Mouse (Mus musculus) lung, postnatal 4 days (tissue): ENCODE measurements around the gene Mon2.
"Not testable (repeated sequence)": the region's sequence is repeated elsewhere in the genome, so short reads cannot be mapped to it uniquely, and the experiment has no call there.

Source experiments
- DNase-seq, 2 experiments: peaks; one replicate each; pipeline ENCODE4 v3.0.0; 2021

The Mon2 gene

GRCm38 (mm10) chr10:123057082-123057481, 19.2 kb downstream of the Mon2 start:
- DNase-seq, result no peak

- DNase-seq, result no peak
These were observed 19.8 kb downstream of the Mon2 start for GRCm38 (mm10) chr10:123056463-123056862.

GRCm38 (mm10) chr10:123055205-123056000, 20.9 kb downstream of the Mon2 start:
- DNase-seq, result peak in 1 of 2 experiments; percentile 36

- no peak for DNase-seq
These were observed 22.7 kb downstream of the Mon2 start for GRCm38 (mm10) chr10:123053557-123053956.

- DNase-seq, result peak in 1 of 2 experiments; percentile 31
These were observed 24.3 kb downstream of the Mon2 start for GRCm38 (mm10) chr10:123052021-123052420.

GRCm38 (mm10) chr10:123048730-123049129, 27.6 kb downstream of the Mon2 start:
- DNase-seq, result no peak

- DNase-seq, result no peak
These were observed 36.4 kb downstream of the Mon2 start for GRCm38 (mm10) chr10:123039936-123040335.

GRCm38 (mm10) chr10:123032078-123032646, 44.1 kb downstream of the Mon2 start:
- DNase-seq, result no peak

GRCm38 (mm10) chr10:123031449-123031848, 44.9 kb downstream of the Mon2 start:
- DNase-seq, result no peak

- DNase-seq, result no peak
These were observed 45.7 kb downstream of the Mon2 start for GRCm38 (mm10) chr10:123030589-123030988.

- DNase-seq, result no peak
These were observed 47.4 kb downstream of the Mon2 start for GRCm38 (mm10) chr10:123028949-123029348.

- DNase-seq, result not testable (repeated sequence)
These were observed 49.6 kb downstream of the Mon2 start for GRCm38 (mm10) chr10:123026736-123027135.

GRCm38 (mm10) chr10:123013435-123013834, 62.9 kb downstream of the Mon2 start:
- DNase-seq, result no peak

GRCm38 (mm10) chr10:123011421-123011820, 64.9 kb downstream of the Mon2 start:
- no peak for DNase-seq

GRCm38 (mm10) chr10:123005237-123006185, 70.8 kb downstream of the Mon2 start:
- no peak for DNase-seq

GRCm38 (mm10) chr10:123004475-123005236, 71.6 kb downstream of the Mon2 start:
- peak in 1 of 2 experiments; percentile 52 for DNase-seq

GRCm38 (mm10) chr10:123001985-123002384, 74.3 kb downstream of the Mon2 start:
- no peak for DNase-seq

- no peak for DNase-seq
These were observed 74.9 kb downstream of the Mon2 start for GRCm38 (mm10) chr10:123001363-123001762.

- no peak for DNase-seq
These were observed 76.9 kb downstream of the Mon2 start for GRCm38 (mm10) chr10:122999356-122999755.

GRCm38 (mm10) chr10:122997852-122998251, 78.5 kb downstream of the Mon2 start:
- no peak for DNase-seq

GRCm38 (mm10) chr10:122994402-122995107, 81.8 kb downstream of the Mon2 start:
- no peak for DNase-seq

- no peak for DNase-seq
These were observed 84.7 kb downstream of the Mon2 start for GRCm38 (mm10) chr10:122991648-122992047.
